Mouse (Mus musculus): ENCODE data around the gene Cyp2d9.

The Cyp2d9 gene

GRCm38 (mm10) chr15:82433137-82433536 lies at the start of gene Cyp2d9:
Gene Cyp2d9 (plus strand): TSS chr15:82433437.
- in situ Hi-C loops (cut with MboI, MseI): no loop called here

GRCm38 (mm10) chr15:82385729-82386128 lies 47.5 kb upstream of the Cyp2d9 start:
- in situ Hi-C loops (cut with MboI, MseI): no loop called here

- in situ Hi-C loops (cut with MboI, MseI): loop anchor here (5.0 to 10.0 kb wide), 2 partner anchors 62 to 635 kb away; no protein-coding TSS in a partner anchor
Observed at GRCm38 (mm10) chr15:82389916-82390315, 43.3 kb upstream of the Cyp2d9 start.

- in situ Hi-C loops (cut with MboI, MseI): loop anchor here (5.0 to 10.0 kb wide), 2 partner anchors 58 to 631 kb away; no protein-coding TSS in a partner anchor
Observed at GRCm38 (mm10) chr15:82393922-82394321, 39.3 kb upstream of the Cyp2d9 start, which contains the start of gene Cyp2d11. Gene Cyp2d11 (minus strand): TSS chr15:82394022.

- in situ Hi-C loops (cut with MboI, MseI): loop anchor here (10.0 kb wide), 1 partner anchor 629 kb away; no protein-coding TSS in a partner anchor
Observed at GRCm38 (mm10) chr15:82395955-82396354, 37.3 kb upstream of the Cyp2d9 start.

GRCm38 (mm10) chr15:82401516-82401915 lies 31.7 kb upstream of the Cyp2d9 start:
- in situ Hi-C loops (cut with MboI, MseI): no loop called here

GRCm38 (mm10) chr15:82402106-82402505 lies 31.1 kb upstream of the Cyp2d9 start:
- in situ Hi-C loops (cut with MboI, MseI): no loop called here

- in situ Hi-C loops (cut with MboI, MseI): no loop called here
Observed at GRCm38 (mm10) chr15:82402741-82403140, 30.5 kb upstream of the Cyp2d9 start.

- in situ Hi-C loops (cut with MboI, MseI): no loop called here
Observed at GRCm38 (mm10) chr15:82403606-82404005, 29.6 kb upstream of the Cyp2d9 start.

GRCm38 (mm10) chr15:82404163-82404562 lies 29.1 kb upstream of the Cyp2d9 start:
- in situ Hi-C loops (cut with MboI, MseI): no loop called here

- in situ Hi-C loops (cut with MboI, MseI): no loop called here
Observed at GRCm38 (mm10) chr15:82406981-82407380, 26.3 kb upstream of the Cyp2d9 start, which contains the start of gene Cyp2d10. Gene Cyp2d10 (minus strand): TSS chr15:82407195.

GRCm38 (mm10) chr15:82407536-82407935 lies 25.7 kb upstream of the Cyp2d9 start:
- in situ Hi-C loops (cut with MboI, MseI): no loop called here

GRCm38 (mm10) chr15:82416797-82417789 lies 16.1 kb upstream of the Cyp2d9 start:
- in situ Hi-C loops (cut with MboI, MseI): no loop called here

GRCm38 (mm10) chr15:82418616-82419015 lies 14.6 kb upstream of the Cyp2d9 start:
- in situ Hi-C loops (cut with MboI, MseI): no loop called here

- in situ Hi-C loops (cut with MboI, MseI): loop anchor here (10.0 kb wide), 1 partner anchor 962 kb away; no protein-coding TSS in a partner anchor
Observed at GRCm38 (mm10) chr15:82422935-82423334, 10.3 kb upstream of the Cyp2d9 start.

- in situ Hi-C loops (cut with MboI, MseI): loop anchor here (10.0 kb wide), 1 partner anchor 961 kb away; no protein-coding TSS in a partner anchor
Observed at GRCm38 (mm10) chr15:82423471-82423870, 9.8 kb upstream of the Cyp2d9 start.

- in situ Hi-C loops (cut with MboI, MseI): no loop called here
Observed at GRCm38 (mm10) chr15:82433621-82434020, 384 bp downstream of the Cyp2d9 start.

- in situ Hi-C loops (cut with MboI, MseI): no loop called here
Observed at GRCm38 (mm10) chr15:82434541-82434940, 1.3 kb downstream of the Cyp2d9 start.

GRCm38 (mm10) chr15:82435011-82435410 lies 1.8 kb downstream of the Cyp2d9 start:
- in situ Hi-C loops (cut with MboI, MseI): no loop called here

- in situ Hi-C loops (cut with MboI, MseI): no loop called here
Observed at GRCm38 (mm10) chr15:82435606-82436005, 2.4 kb downstream of the Cyp2d9 start.

GRCm38 (mm10) chr15:82437975-82438617 lies 4.9 kb downstream of the Cyp2d9 start:
- in situ Hi-C loops (cut with MboI, MseI): no loop called here

GRCm38 (mm10) chr15:82443658-82444057 lies 10.4 kb downstream of the Cyp2d9 start:
- in situ Hi-C loops (cut with MboI, MseI): no loop called here
